Mouse (Mus musculus) adipocyte (in vitro differentiated cells): ENCODE data around the gene Ppp3ca.

Experiments used
- DNase-seq: peaks from one replicate; pipeline ENCODE4 v3.0.0-alpha.2; 2016; ENCODE audit warnings: low spot score

Ppp3ca gene

DNA sequence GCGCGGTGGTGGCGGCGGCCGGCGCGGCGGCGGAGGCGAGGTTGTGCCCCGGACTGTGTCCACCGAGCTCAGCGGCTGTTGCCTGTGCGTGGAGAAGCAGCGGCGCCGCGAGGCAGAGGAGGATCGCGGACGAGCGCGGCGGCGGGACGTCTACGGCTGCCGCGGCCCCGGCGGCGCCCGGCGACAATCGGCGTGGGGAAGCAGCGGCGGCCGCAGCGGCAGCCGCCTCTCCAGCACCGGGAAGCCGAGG is at the start of gene Ppp3ca:
Gene Ppp3ca, plus strand, starts transcription at position 15 of the 250 bp plus-strand sequence.
- DNase-seq: no peak

DNA sequence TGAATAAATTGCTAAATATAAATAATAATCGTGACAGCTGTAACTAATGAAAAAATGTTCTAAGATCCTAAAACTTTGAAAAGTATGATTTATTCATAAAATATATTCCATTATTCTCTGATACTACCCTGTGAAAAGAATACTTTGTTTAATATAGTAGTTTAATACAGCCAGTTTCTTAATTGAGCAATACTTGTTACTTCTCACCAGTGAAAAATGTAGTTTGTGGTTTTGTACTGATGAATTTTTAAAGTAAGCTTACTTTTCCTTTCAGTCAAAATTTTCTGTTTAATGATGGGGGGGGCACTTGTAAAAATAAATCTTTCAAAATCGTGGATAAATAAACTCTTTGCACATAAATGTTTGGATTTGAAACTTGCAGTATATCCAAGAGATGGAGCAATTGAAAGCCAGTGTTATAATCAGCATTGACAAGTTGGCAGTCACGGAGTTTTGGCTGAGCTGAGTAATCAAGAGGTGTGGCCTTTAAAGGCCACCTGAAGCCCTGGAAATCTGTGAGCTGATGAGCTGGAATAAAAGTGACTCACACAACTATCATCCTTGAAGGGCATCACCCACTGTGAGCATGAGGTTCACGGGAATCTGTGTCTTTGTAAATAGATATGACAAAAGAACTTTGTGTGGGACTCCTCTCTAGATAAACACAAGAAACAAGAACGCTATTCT is 29.2 kb upstream of the Ppp3ca start:
- peak; percentile 45 for DNase-seq

DNA sequence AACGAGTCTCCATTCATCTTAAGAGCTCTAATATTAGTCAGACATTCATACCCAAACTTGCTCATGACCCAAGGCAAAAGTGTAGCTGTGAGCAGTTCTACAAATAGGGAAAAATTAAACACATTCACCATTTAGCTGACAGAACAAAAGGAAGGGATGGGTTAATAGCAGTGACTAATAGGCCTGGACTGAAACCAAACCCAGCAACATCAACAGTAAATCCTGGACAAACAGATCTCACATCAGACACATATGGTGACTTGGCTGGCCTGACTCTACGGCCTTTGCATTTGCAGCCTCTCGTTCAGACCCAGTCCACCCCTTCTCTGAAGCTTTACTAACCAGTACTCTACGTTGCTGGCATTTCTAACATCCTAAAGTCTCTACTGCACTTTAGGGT is 19.0 kb upstream of the Ppp3ca start:
- DNase-seq: no peak

DNA sequence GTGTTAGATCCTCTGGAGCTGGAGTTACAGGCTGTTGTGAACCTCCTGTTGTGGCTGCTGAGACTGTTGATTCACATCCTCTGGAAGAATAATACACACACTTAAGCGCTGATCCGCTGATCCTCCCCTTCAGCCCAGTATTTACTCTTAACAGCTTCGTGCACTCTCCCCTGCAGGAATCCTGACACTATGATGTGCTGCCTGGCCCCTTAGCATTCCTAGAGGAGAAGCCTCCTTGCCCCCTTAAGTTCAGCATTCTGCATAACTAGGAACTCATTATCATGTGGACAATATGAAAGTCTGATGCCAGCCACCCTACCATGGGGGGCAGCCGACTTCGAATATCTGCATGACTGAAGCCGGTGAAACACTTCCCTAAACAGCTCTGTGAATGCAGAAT is 18.4 kb upstream of the Ppp3ca start:
- no peak for DNase-seq

DNA sequence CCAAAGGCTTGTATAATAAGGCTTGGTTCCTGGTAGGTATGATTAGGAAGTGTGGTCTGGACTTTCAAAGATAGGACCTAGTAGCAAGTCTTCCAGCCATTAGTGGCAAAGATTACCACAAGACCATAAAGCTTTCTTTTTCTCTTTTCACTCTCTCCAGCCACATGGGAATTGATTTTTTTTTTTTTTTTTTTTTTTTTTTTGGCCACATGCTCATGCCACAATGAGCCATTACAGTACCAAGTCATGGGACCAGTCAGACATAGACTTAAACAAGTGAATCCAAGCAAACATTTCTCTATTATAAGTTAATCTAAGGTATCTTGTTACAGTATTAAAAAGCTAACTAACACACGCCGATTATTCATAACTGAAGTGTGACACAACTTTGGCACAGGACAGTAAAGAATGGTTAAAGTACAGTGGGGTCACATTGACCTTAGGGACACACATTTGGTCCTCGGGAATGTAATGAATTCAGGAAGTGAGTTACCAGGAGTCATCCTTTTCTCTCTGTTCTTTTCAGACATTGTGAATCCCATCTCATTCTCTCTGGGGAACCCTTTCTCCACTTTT is 13.4 kb upstream of the Ppp3ca start:
- DNase-seq: no peak

DNA sequence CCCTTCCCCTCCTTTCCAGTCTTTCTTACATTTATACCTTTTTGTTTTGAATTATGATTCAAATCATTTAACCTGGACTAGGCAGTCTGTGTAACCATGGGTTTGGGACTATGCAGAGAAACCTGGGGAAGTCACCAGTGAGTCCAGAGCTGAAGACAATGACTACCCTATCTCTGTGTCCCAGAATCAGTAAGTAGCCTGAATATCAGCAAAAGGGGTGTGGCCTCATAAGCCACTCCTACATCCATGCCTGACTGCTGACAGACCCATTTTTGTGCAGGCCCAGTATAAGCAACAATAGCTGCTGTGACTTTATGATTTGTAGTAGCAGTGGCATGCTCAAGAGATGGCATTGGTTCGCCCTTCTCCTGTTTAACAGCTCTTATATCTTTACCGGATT is 11.2 kb upstream of the Ppp3ca start:
- DNase-seq: no peak

DNA sequence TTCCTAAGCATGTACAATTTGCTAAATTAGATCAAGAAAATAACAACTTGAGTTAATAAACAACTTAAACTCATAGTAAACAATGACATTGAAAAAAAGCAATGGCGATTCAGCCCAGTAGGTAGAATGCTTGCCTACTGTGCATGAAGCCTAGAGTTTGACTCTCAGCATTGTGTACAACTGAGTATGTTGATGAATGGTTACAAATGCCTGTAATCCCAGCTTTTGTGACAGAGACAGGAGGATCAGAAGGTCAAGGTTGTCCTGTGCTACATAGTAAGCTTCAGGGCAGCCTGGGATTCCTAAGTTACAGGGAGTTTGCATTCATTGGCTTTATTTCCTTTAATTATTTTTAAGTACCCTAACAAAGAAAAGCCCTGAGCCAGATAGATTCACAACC is 4.8 kb upstream of the Ppp3ca start:
- DNase-seq: no peak

DNA sequence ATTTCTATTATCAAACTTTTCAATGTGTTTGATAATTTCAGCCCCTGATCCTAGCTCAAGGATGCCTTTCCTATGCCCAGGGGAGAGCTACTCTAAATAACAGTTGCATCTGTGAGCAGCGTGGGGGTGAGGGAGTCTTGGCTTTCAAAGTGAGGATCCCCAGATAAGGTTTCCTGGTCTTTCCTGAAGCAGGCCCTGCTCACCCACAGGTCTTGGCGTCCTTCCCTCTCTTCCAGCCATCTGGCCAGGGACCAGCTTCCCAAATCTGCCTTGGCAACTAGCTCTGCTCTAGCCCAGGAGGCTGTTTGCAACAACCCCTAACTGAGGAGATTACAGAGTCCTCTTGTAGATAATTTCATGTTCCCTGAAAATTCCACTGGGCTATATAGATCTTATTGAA is 1.9 kb upstream of the Ppp3ca start:
- peak; percentile 71 for DNase-seq

DNA sequence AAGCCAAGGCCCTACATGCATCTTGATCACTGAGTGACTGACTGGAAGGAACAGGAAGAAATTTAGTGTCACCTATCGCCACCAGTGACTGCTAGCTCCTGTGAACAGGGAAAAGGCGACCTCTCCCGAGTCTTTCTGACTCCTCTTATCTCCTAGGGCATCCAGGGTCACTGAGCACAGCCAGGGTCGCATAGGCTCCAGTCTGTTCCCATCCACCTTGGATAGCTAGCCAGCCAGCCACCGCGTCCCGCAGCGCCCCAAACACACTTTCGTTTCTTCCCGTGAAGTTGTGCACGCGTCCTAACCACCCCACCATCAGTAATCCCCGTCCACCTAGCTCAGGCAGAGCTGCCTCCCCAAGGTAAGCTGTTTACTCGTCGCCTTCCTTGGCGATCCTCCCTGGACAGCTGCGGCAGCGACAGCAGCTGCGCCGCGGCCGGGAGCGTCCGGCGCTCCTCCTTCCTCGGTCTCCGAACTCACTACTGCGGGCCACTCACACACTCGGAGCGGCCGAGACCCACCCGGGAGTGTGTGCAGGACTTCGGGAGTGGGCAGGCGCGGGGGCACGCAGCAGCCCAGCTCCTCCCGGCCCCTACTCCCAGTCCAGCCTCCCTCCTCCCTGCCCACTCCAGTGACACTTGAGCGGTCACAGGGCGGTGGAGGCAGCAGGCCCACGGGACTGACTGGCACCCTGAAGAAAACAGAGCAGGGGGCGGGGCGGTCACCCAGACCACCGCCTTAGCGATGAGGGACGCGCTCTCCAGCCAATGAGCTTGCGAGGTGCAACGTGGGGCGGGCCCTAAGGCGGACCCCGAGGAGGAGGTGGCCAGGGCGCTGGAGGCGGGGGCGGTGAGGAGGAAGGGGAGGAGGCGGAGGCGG is 454 bp upstream of the Ppp3ca start:
- DNase-seq: peak; percentile 98

DNA sequence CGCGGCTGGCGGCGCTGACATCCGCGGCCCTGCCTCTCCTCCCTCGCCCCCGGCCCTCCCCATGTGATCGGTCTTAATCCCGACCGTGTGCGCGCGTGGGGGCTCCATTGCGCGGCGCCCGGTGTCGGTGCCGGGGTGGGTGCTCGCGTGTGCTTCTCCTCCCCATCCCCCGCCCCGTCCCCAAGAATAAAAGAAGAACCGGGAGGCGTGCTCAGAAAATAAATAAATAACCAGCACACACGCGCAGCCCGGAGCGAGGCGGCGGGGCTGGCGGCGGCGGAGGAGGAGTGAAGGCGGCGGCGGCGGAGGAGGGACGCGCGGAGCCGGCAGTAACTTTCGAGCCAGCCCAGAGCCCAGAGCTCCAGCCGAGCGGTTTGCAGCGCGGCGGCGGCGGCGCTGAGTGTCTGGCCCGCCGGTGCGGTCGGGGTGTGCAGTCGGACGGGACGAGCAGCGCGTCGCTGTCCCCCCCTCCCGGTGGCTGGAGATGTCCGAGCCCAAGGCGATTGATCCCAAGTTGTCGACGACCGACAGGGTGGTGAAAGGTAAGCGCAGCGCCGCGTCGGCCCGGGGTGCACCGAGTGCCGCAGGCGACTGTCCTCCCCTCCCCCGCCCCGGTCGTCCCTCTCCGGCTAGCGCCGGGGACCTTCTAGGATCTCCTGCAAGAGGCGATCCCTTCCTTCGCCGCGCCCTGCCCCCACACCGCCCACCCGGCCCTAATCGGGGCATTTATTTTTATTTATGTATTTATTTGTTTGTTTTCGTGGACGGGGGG is 622 bp downstream of the Ppp3ca start:
- DNase-seq: peak; percentile 75

DNA sequence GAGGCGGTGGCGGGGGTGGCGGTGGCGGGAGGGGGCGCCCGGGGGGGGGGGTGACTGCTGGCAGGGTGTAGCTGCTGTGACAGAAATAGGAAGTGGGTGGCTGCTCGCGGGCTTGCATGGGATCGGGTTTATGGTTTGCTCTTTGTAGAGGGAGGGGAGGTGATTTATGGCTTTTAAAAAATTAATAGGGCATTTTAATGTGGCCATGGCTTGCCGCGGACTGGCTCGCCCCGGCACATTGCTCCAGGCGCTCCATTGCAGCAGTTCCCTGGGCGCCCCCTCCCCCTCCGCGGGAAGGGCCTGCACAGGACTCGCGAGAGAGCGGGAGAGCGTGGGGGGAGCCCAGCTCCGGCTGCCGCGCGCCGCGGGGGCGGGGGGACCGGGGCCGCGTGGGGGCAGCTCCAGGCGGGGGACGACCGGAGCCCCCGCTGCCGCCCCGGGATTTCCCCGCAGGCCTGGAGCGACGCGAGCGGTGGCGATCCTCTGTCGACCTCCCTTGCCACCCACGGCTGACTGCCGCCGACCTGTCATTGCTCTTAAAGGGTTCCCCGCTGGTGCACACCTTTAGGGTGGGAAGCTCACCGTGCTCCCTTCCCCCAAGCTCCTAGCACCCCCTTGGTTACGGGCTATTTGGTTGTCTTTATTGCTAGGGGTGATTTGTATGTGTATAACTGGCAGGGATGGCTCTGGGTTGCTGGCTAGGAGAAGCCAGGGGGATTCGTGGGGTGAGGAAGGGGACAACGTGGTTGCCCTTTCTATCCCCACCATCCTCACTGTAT is 1.4 kb downstream of the Ppp3ca start:
- peak; percentile 81 for DNase-seq

DNA sequence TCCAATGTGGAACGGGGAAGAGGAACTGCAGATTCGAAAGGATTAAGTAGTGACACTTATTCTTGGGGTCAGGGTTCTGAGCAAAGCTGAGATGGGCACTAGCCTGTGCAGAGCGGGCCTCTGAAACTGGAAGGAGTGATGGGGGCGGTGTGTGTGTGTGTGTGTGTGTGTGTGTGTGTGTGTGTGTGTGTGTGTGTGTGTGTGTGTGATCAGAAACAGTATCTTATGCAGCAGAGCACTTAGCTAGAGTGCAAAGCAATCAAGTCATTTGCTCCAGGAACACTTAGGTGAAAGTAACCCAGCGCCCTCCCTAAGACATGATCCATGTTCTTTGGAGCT is 2.0 kb downstream of the Ppp3ca start:
- no peak for DNase-seq

DNA sequence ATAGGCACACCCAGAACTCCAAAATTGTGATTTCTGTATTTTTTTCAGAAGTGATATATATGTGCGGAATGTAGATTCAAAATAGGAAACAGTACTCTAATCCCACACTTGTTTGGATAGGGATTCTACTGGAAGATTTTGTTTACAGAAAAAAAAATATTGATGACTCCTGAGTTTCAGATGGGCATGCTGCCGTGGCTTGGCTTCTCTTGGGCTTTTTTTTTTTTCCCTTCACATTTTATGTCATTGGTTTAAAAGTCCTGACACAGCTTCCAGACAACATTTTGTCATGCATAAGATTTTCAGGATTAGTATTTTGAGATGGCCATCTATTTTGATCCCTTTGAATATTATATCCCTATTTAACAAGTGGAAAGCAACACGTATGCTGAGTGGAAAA is 2.9 kb downstream of the Ppp3ca start:
- peak; percentile 31 for DNase-seq

DNA sequence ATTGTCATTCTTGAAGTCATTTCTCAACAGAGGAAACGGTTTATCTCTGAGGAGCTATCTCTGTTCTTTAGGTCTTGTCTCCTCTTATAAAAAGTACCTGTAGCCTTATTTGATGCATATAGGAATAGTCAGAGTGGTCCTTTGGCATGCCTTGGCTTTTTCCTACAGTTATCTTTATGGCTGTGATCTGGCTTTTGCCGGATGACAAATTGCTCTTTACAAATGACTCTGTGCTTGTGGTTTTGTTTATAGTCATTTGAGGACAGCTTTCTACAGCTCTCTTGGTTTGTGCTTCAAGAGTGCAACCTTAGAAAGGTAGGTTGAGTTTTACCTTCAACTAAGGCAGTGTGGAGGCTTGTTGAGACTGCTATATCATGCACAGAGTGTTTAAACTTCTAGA is 3.4 kb downstream of the Ppp3ca start:
- DNase-seq: no peak

DNA sequence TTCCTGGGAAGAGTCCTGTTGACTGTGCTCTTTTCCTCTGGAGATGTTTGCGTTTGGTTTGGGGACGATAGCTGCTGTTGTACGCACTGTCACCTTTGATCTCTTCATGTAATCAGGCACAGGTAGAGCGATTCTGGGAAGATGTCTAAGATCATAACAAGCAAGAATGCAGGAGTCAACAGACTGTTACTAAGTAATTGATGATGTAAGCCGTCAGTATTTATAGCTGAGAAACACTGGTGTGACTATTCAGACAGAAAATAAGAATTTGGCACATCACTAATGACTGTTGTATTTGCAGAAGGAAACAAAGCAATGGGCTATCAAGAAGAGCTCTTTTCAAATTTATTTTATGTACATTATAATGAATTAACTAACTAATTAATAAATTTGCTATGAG is 4.6 kb downstream of the Ppp3ca start:
- DNase-seq: no peak

DNA sequence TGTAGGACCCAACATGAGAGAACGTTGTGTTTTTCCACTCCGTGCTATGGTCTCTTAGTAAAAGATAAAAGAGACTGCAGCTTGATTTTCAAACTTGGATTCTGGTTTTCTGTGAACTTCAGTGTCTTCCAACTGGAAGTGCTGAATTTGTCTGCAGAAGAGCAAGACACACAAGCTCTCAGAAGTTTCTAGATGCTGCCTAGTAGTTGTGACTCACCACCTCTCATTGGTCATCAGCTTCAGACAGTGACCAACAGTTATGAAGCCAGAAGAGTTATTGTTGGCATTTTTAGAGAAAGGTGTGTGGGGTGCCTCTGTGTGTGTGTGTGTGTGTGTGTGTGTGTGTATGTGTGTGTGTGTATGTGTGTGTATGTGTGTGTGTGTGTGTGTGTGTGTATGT is 7.1 kb downstream of the Ppp3ca start:
- no peak for DNase-seq

DNA sequence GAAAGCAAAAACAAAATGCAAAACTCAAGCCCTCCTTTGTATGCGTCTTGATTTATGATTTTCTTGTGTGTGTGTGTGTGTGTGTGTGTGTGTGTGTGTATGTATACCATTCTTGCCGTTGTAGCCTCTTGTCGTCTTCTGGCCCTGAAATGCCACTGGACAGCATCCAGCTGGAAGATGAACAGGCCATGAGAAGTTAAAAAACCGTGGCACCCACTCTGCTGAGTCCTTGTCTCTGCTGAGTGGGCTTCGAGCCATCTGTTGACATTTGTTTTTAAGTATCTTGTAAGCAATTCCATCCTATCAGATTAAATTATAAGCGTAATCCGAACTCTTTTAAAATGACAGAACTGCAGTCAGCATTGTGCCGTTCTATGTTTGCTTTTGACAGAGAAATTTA is 8.5 kb downstream of the Ppp3ca start:
- no peak for DNase-seq

DNA sequence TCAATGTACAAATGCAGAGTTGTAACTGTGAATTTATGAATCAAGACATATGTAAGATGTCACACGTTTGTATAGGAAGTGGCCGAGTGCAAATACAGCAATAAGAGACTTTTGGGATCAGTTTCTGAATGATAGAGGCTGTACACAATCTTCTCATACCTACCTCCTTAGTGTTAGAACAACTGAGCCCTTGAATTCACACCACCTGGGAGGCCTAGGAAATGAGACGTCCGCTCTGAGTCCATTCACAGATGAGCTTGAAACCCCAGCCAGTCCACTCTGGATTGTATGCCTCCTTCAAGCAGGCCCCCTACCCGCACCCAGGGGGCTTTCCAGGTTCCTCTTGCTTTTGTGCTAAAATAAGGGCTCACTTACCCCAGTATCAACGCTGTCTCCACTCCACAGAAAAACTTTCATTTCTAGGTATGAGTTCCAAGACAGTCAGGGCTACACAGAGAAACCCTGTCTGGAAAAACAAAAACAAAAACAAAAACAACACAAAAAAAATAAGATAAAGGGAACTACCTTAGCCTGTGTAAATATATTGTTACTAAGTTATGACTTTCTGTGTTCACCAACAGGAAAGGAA is 10.1 kb downstream of the Ppp3ca start:
- no peak for DNase-seq

DNA sequence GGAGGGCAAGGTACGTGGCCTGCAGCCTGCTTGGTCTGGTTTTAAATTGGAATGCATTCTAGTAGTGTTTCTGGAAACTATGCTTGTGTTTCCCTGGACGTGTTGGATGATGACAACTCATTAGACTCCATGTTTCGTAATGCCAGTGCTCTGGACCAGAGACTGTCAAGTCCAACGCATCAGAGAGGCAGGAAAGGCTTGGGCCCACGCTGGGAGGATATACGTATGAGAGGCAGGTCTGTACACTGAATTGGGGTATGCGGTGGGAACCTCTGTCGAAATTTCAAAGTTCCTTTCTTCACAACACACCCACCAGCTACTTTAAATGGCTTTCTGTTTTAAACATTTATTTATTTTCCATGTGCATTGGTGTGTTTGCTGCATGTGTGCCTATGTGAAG is 12.3 kb downstream of the Ppp3ca start:
- DNase-seq: no peak

DNA sequence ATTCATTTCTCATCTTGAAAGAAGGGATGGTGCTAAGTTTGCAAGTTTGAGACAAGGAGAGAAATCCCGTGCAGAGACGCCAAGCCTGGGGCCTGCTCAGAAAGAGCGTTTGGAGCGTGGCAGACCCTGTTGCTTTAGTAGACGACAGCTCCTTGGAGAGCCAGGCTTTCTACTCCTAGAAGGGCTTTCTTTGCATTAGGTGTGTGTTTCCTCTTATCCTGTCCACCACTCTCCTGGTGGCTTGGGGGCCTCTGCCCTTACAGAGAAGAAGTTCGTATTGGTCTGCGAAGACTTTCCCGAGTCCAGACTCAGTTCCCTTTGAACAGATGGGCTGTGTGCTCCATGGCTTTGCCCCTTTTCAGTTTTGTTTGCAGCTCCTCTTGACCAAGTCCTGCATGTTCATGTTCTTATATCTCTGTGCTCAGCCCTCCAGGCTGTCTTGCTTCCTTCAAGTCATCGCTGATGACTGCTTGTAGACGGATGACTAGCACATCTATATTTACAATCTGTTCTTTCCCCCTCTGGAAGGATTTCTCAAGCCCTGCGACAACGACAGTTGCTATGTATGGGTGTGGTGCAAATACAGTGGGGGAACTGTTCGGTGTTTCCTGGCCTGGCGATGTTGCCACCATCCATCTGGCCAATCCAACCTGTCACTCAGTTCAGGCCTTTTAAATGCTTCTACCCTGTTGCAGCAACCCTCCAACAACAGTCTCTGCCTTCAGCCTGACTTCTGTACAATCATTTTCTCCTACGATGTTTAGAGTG is 14.5 kb downstream of the Ppp3ca start:
- no peak for DNase-seq

DNA sequence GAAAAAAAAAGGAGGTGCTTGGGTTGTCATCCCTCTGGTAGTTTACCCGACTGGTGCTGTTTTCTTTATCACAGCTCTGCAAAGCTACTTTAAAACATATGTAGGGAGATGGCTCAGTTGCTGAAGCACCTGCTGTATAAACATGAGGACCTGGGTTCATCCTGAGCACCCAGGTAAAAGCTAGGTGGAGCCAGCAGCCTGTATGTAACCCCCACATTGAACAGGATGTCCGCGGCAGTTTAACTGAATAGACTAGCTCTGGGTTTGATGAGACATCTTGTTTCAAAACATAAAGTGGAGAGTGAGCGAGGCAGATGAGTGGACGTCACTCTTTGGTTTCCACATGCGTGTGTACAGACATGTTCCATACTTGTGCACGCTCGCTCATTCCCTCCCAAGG is 16.5 kb downstream of the Ppp3ca start:
- DNase-seq: no peak
